Mouse (Mus musculus): ENCODE results near the gene Adsl.

- TF ChIP-seq CTCF (IDR thresholded peaks at IDR 0.05; ENCODE audit: insufficient read depth, low read depth, low read length), result no peak
- TF ChIP-seq POLR2A (IDR thresholded peaks at IDR 0.05; ENCODE audit: insufficient read depth, low read depth, low read length), result no peak
These were observed 27.4 kb downstream of the Adsl start for GRCm38 (mm10) chr15:80975666-80976065.
